Mouse (Mus musculus): ENCODE data around the gene Cfap36.

GRCm38 (mm10) chr11:29274758-29275157 lies 27.5 kb upstream of the Cfap36 start:
- TF ChIP-seq CTCF (IDR thresholded peaks at IDR 0.05; ENCODE audit: low read depth, low read length): no peak
- no peak for TF ChIP-seq GATA2 (IDR thresholded peaks at IDR 0.05; ENCODE audit: borderline replicate concordance, low read depth, low read length)
- TF ChIP-seq GATA1 (IDR thresholded peaks at IDR 0.05; ENCODE audit: borderline replicate concordance, low read length): no peak

Measured in G1E (cell line).